Comparison of ENCODE assay signal across 8 mouse cellular contexts in the genomic region with DNA sequence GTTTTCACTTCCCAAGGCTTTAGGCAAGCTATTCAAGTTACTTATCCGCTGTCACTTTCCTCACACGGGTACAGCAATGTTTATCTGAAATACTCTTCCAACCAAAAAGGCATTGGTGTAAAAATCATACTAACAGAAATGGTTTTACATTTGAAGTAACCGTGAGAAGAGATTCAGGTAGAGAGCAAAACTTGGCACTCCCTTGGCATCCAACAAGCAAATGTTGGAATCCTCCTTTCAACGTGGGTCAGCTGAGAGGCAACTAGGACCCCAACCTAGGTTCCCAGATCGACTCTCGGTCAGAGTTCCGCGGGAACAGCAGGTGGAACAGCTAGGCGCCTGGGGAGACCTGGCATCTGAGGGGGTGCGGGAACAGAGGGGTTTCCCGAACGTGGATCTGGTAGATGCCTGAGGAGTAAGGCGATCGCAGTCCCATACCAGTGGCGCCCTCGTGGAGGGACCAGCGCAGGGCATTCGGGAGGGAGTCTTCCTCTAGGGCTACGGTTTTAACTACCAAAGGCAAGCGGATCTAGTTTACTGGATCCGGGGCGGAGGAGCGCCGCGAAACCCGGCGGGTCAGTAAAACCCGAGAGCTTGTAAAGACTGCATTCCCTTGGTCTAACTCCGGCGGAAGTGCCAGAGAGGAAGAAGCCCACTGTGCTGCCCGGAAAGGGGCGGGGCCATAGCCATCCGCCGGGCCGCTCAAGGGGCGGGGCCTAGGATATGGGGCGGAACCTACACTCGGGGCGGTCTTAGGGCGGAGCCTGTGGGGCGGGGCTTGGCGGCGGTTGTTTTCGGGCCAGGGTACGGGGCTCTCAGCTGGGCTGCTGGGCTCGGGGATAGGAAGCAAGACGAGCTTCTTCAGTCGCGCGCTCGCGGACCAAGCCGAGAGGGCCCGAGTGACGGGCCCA. TPM values are rescaled to one million over a fixed set of nuclear protein-coding genes. Genes with fewer than 3 reads are reported as not detected.
A peak's percentile ranks its signal among the peaks of the same experiment; 100 is the strongest.
DNase-seq lines count a peak whose midpoint lies in the region; ATAC-seq and TF ChIP-seq lines count a peak whose summit lies in the region.

Gene Serinc5, plus strand, starts transcription at position 781 of the 911 bp plus-strand sequence.

- no peaks in the 10 kb centered on the region for H3K9me3 ChIP-seq in lung, embryonic 14.5 days (ENCODE audit: low read depth, low read length)

- DNase-seq in MN1 (ENCODE audit: low spot score), result peak; percentile 94
- peak; percentile 97 for DNase-seq in cerebellum, adult 8-10 months
- peak; percentile 95 for DNase-seq in forelimb bud, embryonic 11.5 days (ENCODE audit: low read depth, low spot score)
- DNase-seq in heart, postnatal 4 days, result peak; percentile 99
- peak; percentile 93 to 95 for DNase-seq in layer of hippocampus, adult 8-10 months (ENCODE audit: low spot score in 2 of 2)
- peak; percentile 98 for DNase-seq in lung, embryonic 14.5 days
- peak; percentile 96 for DNase-seq in testis, postnatal 14 days (ENCODE audit: low spot score)

- peak within 1 kb of the TSS; percentile 83 for H3K4me3 ChIP-seq in lung, embryonic 14.5 days (ENCODE audit: low read depth, low read length)

- peak within 1 kb of the TSS; percentile 87 for H3K9ac ChIP-seq in lung, embryonic 14.5 days

- no peaks in the 10 kb centered on the region for H3K36me3 ChIP-seq in lung, embryonic 14.5 days (ENCODE audit: insufficient read depth)

- peak within 1 kb of the TSS; percentile 96 for H3K4me2 ChIP-seq in lung, embryonic 14.5 days

- peak; percentile 4; the same call in 1 of the 2 replicates for TF ChIP-seq CTCF in lung, embryonic 14.5 days (IDR thresholded peaks at IDR 0.05; ENCODE audit: low read depth)

- peaks cover 8% of the 10 kb centered on the region; the same call in 1 of the 2 replicates for H3K4me1 ChIP-seq in lung, embryonic 14.5 days (ENCODE audit: insufficient read depth)

- ATAC-seq in lung, embryonic 14.5 days (ENCODE audit: insufficient read depth), result peak; percentile 97
- peak; percentile 96 for ATAC-seq in neutrophil, adult 5-6 weeks (ENCODE audit: extremely low read depth, insufficient number of reproducible peaks, low FRiP score, poor library complexity, severe bottlenecking)

- WGBS in lung, embryonic 14.5 days, result under 1% methylated on average over 55 of the region's 55 CpGs

- no peaks in the 10 kb centered on the region for H3K27me3 ChIP-seq in lung, embryonic 14.5 days (ENCODE audit: insufficient read depth, low read length)

- peak within 1 kb of the TSS; percentile 98 for H3K27ac ChIP-seq in lung, embryonic 14.5 days (ENCODE audit: low read depth)

RNA-seq across cellular contexts. Expression of gene Serinc5, which starts in this region (rescaled TPM):
- total RNA-seq in heart, postnatal 4 days (2021), result 10 to 100 TPM; 27.5 to 29.4 TPM
- 10 to 100 TPM; 64.2 to 73.9 (median 70.0) TPM for total RNA-seq in layer of hippocampus, adult 8-10 months (2022)
- 22.0 and 22.5 TPM in 2 replicates for polyA plus RNA-seq in lung, embryonic 14.5 days (2014; fragmentation: Nextera tagmentation; extraction: Ambion mirVana)
- total RNA-seq in neutrophil, adult 5-6 weeks (2017), result 47.5 and 54.0 TPM in 2 replicates

Comparison
In these comparisons a context has a peak if more than half of its experiments do, and no peak if none do; other contexts are left out.
1. Peak in every context shown above with its lines: DNase-seq, ATAC-seq, H3K4me3 ChIP-seq and H3K27ac ChIP-seq.